Mouse (Mus musculus): ENCODE measurements around the gene Babam1.

Babam1 gene

DNA sequence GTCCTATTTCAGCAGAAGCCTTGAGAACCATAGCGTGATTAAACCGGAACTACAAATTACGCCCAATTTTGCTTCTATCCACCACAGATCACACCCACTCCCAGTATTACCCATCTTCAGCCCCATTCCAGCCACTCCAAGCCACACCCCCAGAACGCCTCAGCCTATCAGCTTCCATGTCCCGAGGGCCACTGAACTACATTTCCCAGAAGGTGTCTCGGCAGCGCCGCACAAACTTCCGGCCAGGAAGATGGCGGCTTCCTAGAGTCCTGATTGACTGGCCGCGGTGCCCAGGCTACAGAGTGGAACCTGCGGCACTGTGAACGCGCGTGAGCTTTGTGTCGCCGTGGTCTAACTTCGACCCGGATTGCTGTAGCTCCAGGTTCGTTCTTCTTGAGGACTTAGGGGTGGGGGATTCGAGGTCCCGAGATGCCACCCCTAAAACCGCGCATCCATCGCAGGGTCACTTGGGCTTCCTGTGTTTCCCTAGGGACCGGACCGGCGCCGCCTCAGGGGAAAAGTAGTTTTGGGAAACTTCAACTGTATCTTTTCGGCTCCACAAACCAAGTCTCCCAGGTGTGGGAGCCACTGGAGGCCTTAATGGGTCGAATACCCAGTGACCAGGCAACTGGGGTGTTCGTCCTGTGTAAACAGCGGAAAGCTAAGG lies at the start of gene Babam1:
Gene Babam1 (plus strand): TSS at position 223 of the 667 bp plus-strand sequence.
- DNase-seq = peak; percentile 97

- DNase-seq = no peak
These were observed 45.5 kb upstream of the Babam1 start for GRCm38 (mm10) chr8:71351117-71351516.

- no peak for DNase-seq
These were observed 45.1 kb upstream of the Babam1 start for GRCm38 (mm10) chr8:71351520-71351919.

DNA sequence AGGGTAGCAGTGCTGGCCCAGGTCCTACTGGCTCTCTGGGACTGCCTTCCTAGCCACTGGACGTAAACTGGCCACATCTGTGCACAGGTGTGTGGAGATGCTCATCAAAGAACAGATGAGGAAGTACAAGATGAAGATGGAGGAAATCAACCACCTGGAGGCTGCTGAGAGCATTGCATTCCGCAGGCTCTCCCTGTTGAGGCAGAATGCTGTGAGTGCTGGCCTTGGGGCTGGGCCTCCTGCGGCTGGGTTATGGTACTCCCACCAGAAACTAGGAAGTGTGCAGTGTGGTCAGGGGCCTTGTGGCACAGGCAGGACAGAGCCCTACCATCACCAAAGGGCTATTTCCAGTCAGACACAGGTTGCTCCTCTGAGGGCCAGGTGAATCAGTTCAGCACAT lies 38.6 kb upstream of the Babam1 start:
- no peak for DNase-seq

DNA sequence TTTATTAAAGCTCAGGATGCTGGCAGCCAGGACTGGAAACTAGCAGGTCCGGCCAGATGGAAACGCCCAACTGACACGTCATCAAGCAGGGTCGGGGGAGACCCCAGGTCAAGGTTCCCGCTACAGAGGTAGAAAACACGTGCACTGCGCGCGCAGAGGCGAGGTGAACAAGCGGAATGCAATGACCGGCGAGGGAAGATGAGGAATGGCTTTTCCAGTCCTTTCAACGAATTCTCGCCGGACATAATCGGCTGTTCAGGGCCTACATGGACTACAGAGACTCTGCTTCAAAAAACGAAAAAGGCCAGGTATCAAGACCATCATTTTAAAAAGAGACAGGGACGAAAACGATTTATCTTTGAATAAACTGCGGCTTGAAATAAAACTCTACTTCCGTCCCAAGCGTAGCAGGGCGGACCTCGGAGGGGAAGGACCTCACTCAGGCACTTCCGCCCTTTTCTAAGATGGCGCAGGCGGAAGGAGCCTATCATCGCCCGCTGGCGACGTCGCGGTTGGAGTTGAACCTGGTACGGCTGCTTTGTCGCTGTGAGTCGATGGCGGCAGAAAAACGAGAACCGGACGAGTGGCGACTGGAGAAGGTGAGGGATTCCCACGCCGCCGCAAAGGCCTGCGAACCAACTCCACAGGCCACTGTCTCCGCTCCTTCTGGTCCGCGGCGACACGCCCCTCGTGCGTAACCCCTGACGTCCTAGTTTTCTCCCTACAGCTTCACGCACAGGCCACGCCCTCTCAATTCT lies 29.7 kb upstream of the Babam1 start, which contains the start of gene Use1:
Gene Use1 (plus strand): TSS at position 78 of the 758 bp plus-strand sequence.
- DNase-seq = peak; percentile 95

DNA sequence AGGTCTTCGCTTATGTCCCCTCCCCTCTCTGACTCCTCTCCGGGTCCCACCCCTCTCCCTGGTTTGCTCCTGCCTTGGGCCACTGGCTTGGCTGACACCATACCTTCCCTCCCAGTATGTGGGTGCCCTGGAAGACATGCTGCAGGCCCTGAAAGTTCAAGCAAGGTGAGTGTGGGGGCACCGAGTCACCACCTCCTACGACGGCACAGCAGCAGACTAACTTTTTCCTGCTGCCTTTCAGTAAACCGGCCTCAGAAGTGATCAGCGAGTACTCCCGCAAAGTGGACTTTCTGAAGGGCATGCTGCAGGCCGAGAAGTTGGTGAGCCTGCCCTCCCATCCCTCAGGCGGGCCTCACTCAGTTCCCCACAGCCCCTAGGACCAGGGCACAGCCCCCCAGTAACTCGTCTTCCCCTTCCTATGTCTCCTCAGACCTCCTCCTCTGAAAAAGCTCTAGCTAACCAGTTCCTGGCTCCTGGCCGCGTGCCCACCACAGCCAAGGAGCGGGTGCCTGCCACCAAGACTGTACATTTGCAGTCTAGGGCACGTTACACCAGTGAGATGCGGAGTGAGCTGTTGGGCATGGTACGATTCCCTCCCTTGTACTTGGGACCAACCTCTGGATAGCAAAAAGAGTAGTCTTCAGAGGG lies 29.0 kb upstream of the Babam1 start:
- no peak for DNase-seq

GRCm38 (mm10) chr8:71368366-71368765 lies 28.3 kb upstream of the Babam1 start:
- no peak for DNase-seq

GRCm38 (mm10) chr8:71369040-71369718 lies 27.5 kb upstream of the Babam1 start:
- DNase-seq = no peak

DNA sequence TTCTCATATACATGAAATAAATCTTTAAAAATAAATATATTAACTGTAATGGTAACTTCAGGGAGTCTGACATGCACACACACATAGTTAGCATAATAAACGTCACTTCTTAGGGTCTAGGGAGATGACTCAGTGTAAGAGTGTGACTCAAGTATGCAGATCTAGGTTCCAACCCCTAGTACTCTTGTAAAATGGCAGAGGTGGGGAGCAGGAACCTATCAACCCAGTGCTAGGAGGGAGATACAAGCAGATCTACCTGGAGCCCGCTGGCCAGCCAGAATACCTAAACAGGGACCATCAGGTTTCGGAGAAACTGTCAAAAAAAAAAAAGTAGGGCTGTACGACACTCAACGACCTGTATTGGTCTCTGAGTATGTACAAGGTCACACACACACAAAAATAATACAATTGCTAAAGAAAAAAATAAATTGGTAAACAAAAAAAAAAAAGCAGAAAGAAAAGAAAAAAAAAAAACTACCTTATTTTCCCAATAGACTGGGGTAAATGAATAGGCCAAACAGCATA lies 25.9 kb upstream of the Babam1 start:
- no peak for DNase-seq

DNA sequence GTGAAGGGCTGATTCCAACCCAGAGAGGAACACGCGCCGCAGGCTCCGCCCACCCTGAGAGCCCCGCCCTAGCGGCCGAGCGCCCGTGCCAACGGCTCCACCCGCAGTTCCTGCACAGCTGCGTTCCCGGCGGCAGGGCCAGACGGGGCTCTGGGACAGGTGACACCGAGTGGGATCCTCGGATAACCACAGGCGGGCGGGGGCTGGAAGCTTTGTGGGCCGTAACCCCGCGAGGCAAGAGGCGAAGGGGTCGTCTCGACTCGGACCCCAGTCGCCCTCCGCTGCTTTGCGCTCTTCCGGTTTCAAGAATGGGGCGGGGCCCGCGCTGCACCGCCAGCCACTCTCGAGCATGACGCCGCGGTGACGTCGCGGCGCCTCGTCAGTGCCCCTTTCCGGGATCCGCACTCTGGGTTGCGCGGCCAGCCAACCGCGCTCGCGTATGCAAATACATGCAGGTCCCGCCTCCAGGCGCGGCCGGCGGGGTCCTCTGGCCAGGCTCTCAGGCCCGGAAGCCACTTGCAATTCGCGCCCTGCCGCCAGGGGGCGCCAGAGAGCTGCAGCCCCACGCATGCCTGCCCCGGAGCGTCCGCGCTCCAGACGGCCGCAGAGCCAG lies 25.3 kb upstream of the Babam1 start, which contains the start of gene Ocel1:
Gene Ocel1 (plus strand): TSS at position 63 of the 613 bp plus-strand sequence.
- DNase-seq = peak; percentile 99

DNA sequence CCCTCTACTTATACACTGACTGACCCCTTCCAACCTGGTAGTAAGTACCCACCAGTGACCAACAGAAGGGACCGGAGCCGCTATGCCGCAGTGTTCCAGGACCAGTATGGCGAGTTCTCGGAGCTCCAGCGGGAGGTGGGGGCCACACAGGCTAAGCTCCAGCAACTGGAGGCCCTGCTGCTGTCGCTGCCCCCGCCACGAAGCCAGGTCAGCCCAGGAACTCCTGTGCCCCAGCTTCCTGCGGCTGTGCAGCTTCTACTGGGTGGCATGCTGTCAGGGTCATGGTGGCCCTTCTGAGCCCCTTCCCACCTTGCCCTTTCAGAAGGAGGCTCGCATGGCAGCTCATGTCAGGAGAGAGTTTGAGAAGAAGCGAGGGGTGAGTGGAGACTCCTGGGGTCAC lies 24.2 kb upstream of the Babam1 start:
- no peak for DNase-seq

GRCm38 (mm10) chr8:71373000-71373399 lies 23.7 kb upstream of the Babam1 start:
- DNase-seq = no peak

DNA sequence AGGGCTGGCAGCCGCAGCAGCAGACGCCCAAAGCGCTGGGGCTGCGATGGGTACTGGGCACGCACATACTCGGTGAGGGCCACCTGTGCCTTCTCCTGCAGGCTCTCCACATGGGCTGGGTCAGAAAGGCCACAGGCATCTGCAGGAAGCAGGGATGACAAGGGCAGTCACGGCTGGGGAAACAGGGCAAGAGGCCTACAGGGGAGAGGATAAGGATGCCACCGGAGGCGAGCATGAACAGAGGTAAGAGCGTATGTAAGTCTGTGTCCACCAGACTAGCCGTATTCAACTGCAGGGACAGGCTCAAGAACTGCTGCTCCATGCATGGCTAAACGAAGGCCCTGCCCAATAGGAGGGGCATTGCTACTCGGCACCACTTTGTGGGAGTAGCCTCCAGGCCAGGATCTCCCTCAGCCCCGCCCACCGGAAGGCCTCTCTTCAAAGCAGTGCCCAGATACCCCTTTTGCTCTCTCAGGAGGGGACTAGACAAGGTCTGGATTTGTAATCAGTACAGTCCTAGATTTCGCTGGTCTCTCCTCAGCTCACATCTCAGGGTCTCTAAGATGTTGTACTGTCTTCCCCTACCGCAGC lies 21.9 kb upstream of the Babam1 start:
- DNase-seq = no peak

DNA sequence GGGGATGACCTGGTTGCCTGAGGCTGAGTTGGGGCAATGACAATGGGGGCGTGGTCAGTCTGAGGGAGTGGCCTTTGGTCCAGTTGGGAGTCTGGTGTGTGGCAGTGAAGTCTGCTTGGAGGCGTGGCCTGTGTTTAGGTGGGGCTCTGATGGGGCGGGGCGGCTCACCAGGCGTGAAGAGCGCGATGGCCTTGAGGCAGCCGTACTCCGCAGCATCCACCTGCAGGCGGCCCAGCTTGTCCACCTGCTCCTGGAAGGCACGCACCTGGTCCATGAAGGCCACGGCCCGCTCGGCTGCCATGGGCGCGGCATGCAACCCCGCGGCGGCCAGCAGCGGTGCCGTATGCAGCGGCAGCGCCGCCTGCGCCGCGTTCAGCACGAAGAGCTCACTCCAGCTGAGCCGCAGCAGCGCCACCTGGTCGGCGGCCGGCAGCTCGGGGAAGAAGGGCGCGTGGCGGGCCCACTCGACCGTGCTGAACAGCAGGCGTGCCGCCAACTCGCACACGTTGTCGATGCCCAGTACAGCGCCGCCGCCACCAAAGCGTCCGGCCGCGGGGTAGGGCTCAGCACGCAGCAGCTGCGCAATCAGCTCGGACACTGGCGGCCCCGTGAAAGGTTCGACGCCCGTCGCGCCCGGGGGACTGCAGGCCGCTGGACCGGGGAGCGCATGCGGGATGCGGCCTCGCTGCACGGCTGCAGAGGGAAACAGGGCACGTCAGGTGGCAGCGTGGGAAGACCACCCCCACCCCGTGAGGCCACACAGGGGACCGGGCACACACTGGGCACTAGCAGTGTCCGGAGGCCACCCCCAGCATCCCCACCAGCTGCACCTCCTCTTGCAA lies 20.9 kb upstream of the Babam1 start:
- peak; percentile 60 for DNase-seq

- DNase-seq = no peak
These were observed 20.1 kb upstream of the Babam1 start for GRCm38 (mm10) chr8:71376423-71377030.

DNA sequence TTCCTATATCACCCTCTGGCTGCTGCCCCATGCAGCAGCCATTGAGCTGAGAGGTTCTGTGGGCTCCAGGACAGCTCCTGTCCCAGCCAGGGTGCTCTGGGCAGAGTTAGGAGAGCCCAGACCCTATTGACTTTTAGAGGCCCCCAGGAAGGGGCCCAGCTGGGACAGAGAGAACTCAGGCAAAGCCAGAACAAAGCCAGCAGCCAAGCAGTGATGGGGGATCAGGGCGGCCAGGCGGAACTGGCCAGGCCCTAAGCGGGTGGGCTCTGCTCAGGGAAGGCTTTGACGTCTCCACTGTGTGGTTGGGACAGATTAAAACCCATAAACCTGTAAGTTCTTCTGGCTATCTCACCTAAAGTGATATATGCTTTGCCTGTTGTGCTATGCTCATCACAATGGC lies 17.7 kb upstream of the Babam1 start:
- no peak for DNase-seq

DNA sequence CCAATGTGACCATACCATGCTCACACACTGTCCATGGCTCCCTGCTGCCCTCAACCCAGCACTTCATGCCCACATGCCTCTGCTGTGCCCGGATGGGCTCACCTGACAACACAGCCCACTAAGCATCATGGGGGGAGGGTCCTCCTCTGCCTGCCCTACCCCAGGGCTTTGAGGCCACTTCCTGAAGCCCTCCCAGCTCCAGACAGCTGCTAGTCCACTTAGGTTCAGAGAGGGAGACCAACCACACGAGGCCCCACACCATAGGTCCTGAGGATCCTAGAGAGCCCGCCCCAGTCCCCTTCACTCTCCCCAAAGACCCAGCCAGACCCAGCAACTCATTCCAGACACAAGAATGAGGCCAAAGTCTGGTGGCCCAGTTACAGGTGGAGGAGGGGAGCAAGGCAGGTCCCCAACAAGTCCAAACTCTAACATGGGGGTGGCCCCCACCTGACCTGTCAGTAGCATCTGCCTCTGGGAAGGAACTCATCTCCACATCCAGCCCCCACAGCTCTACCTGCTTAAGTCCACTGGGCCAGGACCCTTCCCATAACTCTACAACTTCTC lies 17.1 kb upstream of the Babam1 start:
- DNase-seq = no peak

GRCm38 (mm10) chr8:71380178-71381171 lies 16.2 kb upstream of the Babam1 start:
- DNase-seq = no peak

- DNase-seq = peak; percentile 60
These were observed 15.2 kb upstream of the Babam1 start, which contains the start of gene Nr2f6 for GRCm38 (mm10) chr8:71381421-71381970. Nr2f6 (minus strand) TSS chr8:71381960.

All from layer of hippocampus, adult 9-11 months (tissue).